Mouse (Mus musculus) brain, embryonic 14.5 days (tissue): ENCODE measurements around the gene Bcorl1. TPM values are rescaled to one million over a fixed set of nuclear protein-coding genes. Genes with fewer than 3 reads are reported as not detected.
A peak's percentile ranks its signal among the peaks of the same experiment; 100 is the strongest.

Experiments
- DNase-seq: peaks from one replicate; pipeline ENCODE4 v3.0.0-alpha.2; 2011; ENCODE audit warnings: low read depth
- CTCF ChIP-seq: fragments of 200-500 bp; IDR thresholded peaks from 2 replicates; pipeline ENCODE4 v1.5.1; 2012; ENCODE audit warnings: inconsistent platforms, mild to moderate bottlenecking, moderate library complexity, borderline replicate concordance; ENCODE audit not compliant: insufficient read depth, insufficient read length; ENCODE audit errors: extremely low read depth
- POLR2A ChIP-seq: fragments of 200-500 bp; IDR thresholded peaks from 2 replicates; pipeline ENCODE4 v1.6.1; 2012; ENCODE audit warnings: mild to moderate bottlenecking, inconsistent platforms, borderline replicate concordance; ENCODE audit not compliant: poor library complexity, insufficient read depth, insufficient read length, severe bottlenecking; ENCODE audit errors: extremely low read depth
- polyA plus RNA-seq: library from polyadenylated mRNA; depleted of rRNA; stranded (reverse); fragments of >200 nt; gene quantifications from 2 replicates; pipeline ENCODE4 v1.2.3, GENCODE M21; 2012; rRNA removed

Gene Bcorl1
- polyA plus RNA-seq, 1 experiment = 11.3 TPM

- peak; percentile 8 for DNase-seq
- TF ChIP-seq CTCF = no peak
- no peak for TF ChIP-seq POLR2A
Measured at GRCm38 (mm10) chrX:48452931-48453673, 111.9 kb downstream of the Bcorl1 start.

- TF ChIP-seq CTCF = no peak
- TF ChIP-seq POLR2A = no peak
- peak; percentile 59 for DNase-seq
Measured at GRCm38 (mm10) chrX:48453736-48454494, 112.8 kb downstream of the Bcorl1 start.

- no peak for DNase-seq
- TF ChIP-seq CTCF (no peak), POLR2A (no peak)
Measured at GRCm38 (mm10) chrX:48454495-48454878, 113.3 kb downstream of the Bcorl1 start.

- no peak for DNase-seq
- TF ChIP-seq CTCF (no peak), POLR2A (no peak)
Measured at GRCm38 (mm10) chrX:48455018-48455417, 113.9 kb downstream of the Bcorl1 start.

- no peak for DNase-seq
- TF ChIP-seq POLR2A (no peak), CTCF (no peak)
Measured at GRCm38 (mm10) chrX:48456956-48457355, 115.8 kb downstream of the Bcorl1 start.

Other genes with a start within 250 kb of the Bcorl1 start
- 0.53 and 0.90 TPM in 2 replicates for gene Xpnpep2, start 232.6 kb upstream of the Bcorl1 start, polyA plus RNA-seq
- gene Sash3, start 194.9 kb upstream of the Bcorl1 start, polyA plus RNA-seq = 0.83 and 1.0 TPM in 2 replicates
- gene Zdhhc9, start 132.5 kb upstream of the Bcorl1 start, polyA plus RNA-seq = 53.6 and 65.2 TPM in 2 replicates
- 14.7 and 16.4 TPM in 2 replicates for gene Utp14a, start 84.5 kb upstream of the Bcorl1 start, polyA plus RNA-seq
- gene Elf4, start 121.8 kb downstream of the Bcorl1 start, polyA plus RNA-seq = 2.1 and 2.8 TPM in 2 replicates
- gene Aifm1, start 172.2 kb downstream of the Bcorl1 start, polyA plus RNA-seq = 29.5 and 31.6 TPM in 2 replicates
- 77.5 and 78.9 TPM in 2 replicates for gene Rab33a, start 177.9 kb downstream of the Bcorl1 start, polyA plus RNA-seq